Mouse (Mus musculus) embryo, embryonic 10 days (tissue): ENCODE data around the gene Slc24a3.

ENCODE experiments used
- DNase-seq: peaks from one replicate; pipeline ENCODE4 v3.0.0-alpha.2; 2015; ENCODE audit warnings: low spot score

Slc24a3 gene

DNA sequence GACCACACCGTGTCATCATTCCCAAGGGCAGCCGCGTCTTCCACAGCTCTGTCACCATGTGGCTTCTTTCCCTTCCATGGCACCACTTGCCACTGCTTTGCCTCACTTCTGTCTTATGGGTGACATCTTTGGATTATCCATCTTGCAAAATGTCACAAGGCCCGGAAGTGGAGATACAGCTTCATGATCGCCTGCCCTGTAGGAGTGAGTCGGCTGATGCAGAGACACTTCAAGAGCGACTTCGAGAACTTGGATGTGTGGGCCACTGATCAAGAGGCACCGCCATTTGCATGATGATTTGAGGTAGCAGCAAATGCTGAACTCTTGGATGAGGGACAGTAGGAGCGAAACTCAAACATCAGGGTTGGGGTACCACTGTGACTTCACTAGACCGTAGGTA is 46.0 kb downstream of the Slc24a3 start:
- DNase-seq = no peak

DNA sequence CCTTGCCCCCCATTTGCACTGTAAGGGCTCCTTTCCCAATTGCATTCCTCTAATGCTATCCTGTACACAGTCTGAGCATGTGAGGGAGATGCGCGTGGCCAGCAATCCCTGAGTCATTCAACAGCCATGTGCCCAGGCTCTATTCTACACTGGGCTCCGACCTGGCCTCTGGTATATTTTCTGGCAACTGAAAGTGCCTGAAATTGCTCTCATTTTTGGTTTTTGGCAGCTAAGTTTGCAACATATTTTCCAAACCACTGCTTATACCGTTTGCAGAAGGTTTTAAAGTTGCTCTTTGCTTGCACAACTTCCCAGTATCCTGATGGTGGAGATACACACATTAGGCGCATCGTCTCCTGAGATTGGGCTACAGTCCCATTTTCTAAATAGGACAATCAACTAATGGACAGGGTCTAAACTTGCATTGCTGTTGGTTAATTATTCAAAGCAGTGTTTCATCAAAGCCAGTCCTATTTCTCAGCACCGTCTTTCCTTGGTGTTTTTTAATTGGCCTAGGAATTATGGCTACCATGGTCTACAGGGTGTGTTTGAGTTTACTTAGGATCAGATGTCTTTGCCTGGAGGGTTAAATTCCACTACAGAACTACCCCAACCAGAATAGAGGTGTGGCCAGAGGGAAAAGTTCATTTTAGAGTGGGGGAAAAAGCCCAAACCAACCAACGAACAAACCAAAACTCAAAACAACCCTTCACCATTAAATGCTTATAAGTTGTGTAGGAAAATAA is 46.7 kb downstream of the Slc24a3 start:
- DNase-seq = no peak

DNA sequence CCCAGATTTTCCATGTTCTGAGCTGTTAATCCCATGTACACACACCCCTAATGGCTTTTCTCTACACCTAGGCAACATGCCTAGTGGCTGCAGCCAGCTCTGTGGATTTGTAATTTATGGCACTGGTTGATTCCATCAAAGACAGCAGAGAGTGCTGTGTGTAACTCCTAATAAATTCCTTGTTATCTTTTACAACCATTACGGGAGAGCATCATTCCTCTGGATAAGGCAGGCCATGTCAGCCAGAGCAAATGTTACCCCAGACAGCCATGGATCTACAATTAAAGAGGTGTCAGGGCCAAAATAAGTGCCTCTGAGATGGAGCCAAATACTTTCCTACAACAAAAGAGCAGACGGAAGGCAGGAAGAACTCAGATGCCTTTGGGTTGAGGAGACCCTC is 49.0 kb downstream of the Slc24a3 start:
- no peak for DNase-seq

DNA sequence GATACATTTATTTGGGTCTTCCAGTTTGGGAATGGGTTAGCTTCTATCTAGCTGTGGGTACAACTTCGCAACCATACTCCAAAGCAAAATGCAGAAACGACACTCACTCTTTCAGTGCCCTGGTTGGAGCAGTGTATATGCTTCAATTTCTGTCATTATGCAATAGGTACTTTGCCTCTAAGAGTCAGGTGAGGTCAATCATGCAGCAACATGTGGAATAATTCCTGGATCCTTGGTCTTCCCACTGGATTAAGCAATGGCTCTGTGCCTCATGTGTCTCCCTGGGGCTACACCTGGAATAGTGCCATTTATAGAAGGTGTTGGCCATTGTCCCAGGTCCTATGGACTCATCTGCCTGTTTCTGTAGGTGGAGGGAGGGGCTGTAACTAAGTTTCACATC is 49.9 kb downstream of the Slc24a3 start:
- DNase-seq = no peak

DNA sequence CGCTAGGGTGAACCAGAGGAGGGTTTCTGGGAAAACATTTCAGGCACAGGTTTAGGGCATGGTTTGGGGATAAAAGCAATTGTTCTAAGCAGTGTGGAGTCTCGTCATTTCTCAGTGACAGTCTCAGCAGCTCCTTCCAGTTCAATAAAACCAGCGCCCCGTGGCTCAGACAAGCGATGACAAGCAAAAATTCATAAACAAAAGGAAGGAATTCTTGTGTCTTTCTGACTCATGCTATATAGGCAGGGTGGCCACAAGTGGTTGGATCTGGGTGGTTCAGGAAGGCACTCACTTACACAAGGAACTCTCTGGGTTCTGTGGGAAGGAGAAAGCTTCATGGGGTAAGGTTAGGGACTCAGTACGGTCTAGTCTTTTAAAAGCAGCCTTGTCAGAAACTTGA is 51.7 kb downstream of the Slc24a3 start:
- DNase-seq = no peak

DNA sequence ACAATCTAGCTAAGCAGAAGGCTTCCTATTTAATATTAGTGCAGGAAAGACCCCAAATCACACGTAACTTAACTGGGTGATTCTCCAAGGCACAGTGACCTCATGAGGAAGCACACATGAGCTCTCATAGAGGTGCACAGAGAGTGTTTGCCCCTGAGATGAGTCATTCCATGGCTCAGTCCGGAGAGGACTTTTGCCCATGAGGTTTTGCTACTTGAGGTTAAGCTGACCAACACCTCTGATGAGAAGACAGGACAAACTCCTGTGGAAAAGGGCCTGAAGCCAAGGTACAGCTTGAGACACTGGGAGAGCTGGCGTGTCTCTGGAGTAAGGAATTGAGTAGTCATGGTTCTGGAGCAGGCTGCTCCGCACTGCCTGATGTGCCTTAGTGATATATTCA is 56.1 kb downstream of the Slc24a3 start:
- DNase-seq = no peak

DNA sequence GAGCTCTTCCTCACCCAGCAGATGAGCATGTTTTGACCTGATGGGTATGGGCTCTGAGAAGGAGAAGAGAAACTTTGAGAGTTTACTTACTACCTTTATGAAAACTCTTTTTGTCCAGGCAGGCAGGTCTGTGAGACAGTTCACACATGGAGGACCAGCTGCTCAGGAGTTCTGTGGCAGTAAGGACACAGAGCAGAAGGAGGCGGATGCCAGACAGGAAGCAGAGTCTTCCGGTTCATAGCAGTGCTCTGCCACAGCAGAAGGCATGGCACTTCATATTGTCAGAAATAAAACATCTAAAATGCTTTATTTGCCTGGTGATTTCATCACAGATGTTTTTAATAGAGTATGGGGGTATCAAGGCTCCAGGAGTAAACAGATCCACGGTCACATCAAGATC is 58.1 kb downstream of the Slc24a3 start:
- no peak for DNase-seq

DNA sequence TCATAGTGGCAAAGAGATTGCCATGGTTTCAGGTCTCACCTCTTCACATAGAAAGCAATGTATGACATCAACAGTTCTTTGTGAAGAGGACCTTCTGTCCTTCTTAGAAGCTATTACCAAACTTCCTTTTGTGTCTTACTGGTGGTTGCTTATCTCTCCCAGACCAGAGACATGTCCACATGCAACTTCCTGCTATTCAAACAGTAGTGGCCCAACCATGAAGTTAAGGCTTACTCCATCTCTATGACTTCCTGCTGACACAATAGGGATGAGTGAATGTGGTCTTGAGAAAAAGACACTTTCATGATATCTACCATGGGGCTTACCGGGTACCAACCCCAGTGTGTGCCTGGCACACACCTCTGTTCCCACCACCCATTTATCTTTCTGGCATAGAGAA is 58.5 kb downstream of the Slc24a3 start:
- DNase-seq = no peak

DNA sequence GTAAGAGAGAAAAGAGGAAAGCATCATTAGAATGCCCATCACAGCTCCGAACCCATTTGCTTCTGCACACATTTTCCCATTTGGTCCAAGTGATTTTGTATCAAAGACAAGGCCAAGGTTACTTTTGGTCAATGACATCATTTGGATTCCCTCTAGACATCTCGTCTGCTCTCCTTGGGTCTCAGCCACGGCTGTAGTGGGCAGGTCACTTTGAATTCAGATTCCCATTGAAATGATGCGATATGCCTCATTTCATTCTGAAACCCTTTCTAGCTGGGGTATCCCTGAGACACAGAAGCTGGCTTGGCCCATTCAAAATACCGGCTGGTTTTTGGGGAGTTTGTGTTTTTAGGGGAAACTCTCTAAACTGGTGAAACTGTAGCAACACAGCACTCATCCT is 59.8 kb downstream of the Slc24a3 start:
- no peak for DNase-seq

DNA sequence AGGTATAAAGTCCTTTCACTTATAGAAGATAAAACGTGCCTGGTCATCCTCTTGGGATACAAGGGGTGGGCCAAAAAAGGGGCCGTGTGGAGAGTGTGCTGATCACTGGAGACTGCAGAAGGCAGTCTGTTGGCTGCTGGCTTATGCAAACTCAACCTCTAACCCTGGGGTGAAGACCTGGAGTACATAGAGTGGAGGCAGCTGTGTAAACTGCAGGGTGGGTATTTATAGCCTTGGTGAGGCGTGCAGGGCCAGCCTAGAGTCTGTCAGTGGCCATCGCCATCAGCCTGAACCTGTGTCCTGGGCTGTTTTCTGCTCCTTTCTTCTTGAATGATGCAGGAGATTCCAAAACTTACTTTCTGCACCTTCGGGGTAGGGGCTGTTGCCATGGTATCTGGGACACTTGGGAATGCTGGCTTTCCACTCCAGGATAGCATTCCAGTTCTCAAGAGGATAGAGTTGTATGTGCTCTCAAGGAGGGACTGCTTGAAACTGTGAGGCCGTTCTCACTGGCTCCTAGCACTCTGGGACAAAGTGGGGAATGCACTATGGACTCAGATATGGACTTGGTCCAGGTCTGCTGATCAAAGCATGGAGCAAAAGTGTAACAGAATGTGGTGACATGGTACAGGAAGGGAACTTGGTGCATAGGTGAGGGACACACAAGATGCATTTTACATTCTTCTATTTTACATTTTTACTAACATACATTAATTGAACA is 65.4 kb downstream of the Slc24a3 start:
- peak; percentile 79 for DNase-seq

DNA sequence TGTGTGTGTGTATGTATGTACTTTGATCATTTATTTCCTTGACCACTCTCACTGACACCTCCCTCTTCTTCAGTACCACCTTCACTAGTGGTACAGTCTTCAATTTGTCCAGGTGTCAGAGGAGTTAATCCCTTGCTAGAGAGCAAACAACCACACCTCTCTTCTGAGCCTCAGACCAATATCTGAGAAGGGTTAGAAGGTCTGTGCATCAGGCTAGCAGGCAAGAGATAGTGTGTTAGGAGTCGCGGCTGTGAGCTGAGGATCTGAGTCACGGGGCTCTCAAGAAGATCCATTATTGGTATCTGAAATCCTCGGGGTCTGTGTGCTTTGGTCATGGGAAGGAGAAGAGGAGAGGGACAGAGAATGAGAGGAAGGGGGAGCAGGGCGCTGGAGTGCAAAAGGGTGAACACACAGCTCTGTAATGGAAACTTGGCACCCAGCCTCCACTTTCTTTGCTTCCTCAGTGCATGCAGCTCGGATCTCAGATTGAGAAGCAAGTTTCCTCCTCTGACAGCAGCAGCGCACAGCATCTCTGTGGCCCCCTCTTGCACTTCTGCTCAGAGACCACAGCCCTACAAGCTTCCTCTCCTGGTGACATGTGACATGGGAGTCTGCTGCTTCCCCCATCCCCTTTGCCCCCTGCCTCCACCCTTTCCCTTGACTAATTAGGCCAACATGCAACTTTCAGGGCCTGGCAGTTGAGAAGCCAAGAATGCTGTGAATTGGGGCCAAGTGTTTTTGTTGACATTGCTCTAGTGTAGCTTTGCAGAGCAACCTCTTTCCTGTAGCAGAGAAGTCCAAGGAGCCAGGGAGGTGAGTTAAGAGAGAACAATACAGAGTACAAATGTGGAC is 66.2 kb downstream of the Slc24a3 start:
- DNase-seq = peak; percentile 27

DNA sequence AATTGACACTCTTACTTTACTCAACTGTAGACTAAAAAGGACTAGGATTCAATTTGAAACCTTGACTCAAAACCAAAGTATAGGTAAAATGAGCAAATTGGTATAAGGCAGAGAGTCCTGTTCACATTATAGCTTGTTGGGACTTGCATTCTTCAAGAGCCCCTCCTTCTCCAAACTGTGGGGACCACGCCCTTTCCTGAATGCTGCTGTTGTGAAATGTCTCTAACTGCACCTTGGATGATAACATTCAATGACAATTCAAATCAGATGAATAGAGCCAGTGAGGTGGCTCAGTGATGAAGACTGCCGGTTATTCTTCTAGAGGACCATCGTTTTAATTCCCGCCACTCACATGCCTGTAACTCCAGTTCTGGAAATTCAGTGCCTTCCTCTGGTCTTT is 78.8 kb downstream of the Slc24a3 start:
- DNase-seq = no peak

DNA sequence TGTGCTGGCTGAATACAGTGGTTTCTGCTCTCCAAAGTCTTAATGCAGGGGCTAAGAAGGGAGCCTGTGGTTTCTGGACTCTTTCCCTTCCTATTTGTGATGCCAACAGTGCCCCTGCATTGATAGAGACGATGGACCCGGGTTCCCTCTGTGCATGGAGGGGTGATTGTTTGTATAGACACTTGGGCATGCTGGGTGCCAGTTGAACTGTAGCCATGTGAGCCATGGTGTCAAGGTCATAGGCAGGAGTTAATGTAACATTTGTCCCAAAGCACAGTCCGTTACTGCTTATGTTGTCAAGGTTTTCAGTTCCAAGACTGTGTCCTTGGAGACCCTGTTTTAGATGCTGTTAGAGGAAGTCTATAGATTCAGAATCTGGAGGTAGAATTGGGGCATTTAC is 80.6 kb downstream of the Slc24a3 start:
- DNase-seq = no peak

DNA sequence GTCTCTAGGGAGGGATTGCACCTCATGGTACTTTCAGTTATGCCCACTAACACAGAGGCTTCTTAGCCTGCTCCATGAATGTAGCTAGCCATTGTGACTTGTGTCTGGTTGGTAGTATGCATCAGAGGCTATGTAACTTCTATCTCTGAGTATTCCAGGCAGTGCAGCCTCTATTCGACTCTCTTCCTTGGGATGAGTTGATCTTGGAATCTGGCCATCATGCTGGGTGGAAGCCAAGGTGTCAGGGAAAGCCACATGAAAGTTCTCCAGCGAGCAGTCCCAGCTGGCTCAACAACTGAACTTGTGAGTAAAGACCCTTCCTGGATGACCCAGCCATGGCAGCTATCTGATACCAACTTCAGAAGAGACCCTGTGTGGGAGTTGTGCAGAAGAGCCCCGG is 89.8 kb downstream of the Slc24a3 start:
- no peak for DNase-seq

DNA sequence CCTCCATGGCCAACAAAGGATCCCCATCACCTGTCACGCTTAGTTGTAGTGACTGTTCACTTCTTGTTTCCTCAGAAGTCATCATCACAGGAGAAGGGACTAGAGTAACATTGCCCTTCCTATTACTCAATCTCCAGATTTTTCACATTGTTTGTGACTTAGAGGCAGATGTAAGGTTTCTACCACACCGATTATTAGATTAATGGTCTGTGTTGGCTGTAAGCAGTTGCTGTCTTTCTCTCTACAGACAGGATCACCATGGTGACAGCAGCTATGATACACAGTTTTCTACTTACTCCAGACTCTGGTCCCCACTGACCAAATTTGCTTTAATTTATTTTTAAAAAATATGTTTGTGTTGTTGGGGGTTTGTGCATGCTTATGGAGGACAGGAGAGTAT is 90.3 kb downstream of the Slc24a3 start:
- DNase-seq = no peak

DNA sequence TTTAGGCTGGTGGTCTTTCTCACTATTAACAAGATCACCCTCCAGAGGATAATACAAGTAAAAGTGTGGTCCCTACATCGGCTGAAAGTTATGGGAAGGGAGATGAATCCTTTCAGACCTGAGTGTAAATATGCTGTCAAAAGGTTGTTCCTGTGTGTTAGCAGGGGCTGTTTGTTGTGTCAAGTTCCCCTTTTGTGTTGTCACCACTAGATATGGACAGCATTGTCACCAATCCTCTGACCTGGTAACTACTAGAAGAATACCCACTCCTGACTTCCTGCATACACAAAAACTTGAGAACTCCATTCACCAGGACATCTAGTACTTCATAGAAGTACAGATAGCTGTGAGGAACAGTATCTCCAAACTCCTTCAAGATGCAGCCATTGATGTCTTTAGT is 93.0 kb downstream of the Slc24a3 start:
- no peak for DNase-seq

DNA sequence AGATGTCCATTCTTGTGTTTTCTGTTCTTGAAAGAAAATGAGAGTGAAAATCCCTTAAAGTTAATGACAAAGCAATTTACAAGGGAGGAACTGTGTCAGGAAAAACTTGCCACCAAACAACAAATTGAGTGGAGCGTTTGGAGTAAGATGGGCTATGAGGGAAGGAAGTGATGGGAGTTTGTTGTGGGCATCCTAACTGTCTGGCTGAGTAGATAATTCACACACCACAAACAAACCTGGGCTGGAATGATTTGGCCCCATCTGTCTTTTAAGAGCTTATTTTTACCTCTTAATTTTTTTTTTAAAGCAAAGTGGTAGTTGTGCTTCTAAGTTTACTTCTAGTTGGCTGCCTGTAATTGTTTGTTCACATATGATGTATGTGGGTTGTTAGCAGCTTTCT is 94.6 kb downstream of the Slc24a3 start:
- DNase-seq = no peak

DNA sequence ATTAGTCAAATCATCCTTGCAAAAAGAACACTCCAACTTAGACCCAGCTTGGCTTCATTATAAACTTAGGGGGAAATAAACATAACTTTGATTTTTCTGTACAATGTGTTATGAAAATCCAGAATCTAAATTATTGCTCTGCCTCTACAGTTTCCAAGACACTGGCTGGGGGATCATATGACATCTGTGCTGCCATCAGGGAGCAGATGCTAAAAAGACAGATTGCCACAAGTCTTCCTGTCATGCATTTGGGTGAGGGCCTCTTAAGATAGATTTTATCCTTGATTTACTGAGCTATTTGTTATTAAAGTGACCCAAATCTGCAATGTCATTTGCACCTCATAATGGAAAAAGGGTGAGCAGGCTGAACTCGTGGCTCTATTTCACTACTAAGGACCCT is 99.2 kb downstream of the Slc24a3 start:
- no peak for DNase-seq

DNA sequence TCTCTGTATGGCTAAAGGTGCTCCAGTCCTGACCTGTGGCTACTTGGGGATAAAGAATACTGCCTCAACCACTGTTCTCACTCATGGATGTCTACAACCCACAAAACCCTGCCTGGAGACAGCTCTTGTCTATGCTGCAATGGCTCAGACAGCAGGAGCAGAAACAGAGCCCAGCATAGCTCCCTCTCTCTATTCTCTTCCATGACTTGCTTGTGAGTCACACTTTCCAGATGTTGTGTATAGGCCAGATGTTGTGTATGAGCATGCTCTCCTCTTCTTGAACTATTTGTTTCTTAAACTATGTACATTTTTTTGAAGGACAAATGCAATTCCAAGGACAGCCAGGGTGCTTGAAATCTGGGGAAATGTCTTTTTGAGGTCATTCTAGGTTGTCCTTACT is 101.4 kb downstream of the Slc24a3 start:
- DNase-seq = no peak

DNA sequence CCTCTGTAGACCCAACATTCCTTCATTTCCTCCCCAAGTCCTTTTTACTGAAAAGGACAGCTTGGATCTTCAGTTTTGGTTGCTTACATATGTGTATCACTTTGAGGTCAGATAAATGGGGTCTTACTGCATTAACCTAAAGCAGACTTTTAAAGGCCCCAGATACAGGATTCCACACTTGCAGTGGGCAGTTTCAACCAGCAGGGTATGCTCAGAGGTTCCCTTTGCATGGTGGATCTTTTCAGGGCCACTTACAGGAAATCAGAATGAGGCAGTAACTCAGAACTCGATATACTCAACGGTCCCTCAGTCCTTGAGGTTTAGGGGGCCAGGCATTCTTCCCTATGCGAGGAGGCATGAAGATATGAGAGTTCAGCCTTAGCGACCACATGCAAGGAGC is 101.9 kb downstream of the Slc24a3 start:
- DNase-seq = no peak

DNA sequence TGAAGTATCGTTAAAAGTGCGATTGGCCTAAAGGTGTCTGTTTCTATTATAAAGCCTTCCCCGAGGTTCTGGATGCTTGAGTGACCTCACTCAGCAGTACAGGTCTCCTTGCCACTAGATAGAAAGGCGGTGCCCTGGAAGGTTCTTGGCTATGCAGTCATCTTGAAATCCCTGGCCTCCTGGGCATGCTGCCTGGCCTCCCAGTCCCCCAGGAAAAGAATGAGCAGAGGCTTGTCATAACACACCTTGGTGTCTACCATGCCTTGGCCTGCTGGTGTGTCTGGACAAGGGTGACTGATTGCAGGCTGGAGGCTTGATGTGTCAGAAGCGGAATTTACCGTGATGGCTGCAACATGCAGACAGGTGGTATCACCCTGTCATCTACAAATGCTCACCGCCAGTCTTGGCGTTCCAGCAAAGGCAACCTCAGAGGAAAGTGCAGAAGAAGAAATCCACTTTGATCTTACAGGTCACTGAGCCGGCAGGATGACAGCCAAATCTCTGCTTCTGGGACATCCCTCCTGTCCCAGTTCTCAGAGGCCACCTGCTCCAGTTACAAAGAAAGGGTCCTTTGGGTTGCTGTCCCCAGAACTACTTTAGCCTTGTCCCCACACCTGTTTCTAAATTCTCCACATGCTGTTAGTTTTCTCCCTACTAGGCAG is 106.6 kb downstream of the Slc24a3 start:
- no peak for DNase-seq

DNA sequence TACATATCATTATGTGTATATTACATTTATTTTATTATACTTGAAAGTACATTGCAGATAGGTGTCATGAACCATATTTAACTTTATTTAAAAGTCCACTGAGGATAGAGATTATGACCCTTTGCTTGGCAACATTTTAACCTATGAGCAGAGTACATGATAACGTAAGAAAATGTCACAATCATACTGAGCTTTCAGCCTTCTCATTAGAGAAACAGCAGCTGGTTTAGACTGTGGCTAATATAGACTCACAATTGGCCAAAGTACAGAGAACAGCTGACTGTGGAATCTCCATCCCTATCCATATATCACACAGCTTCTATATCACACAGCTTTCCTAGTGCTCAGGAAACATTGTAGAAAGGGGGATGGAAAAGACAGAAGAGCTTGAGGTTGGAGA is 111.8 kb downstream of the Slc24a3 start:
- no peak for DNase-seq
